Mouse (Mus musculus) hindbrain, embryonic 13.5 days (tissue): ENCODE measurements around the gene 1700061G19Rik. TPM values are rescaled to one million over a fixed set of nuclear protein-coding genes. Genes with fewer than 3 reads are reported as not detected.

Source experiments
- ATAC-seq: fragments of 200-750 bp; cut with Nextera tagmentation; 2 replicates; pipeline ENCODE4 v1.8.0; 2017; ENCODE audit warnings: moderate TSS enrichment; ENCODE audit not compliant: low FRiP score
- H3K27ac ChIP-seq: fragments of 300-500 bp; sonication (generic); 2 replicates; pipeline ENCODE4 v1.5.1; 2015; ENCODE audit warnings: inconsistent platforms, mild to moderate bottlenecking, moderate library complexity
- H3K27me3 ChIP-seq: fragments of 300-500 bp; sonication (generic); 2 replicates; pipeline ENCODE4 v1.6.1; 2015; ENCODE audit warnings: mild to moderate bottlenecking, inconsistent platforms
- H3K36me3 ChIP-seq: fragments of 300-500 bp; sonication (generic); 2 replicates; pipeline ENCODE4 v1.6.1; 2015; ENCODE audit warnings: mild to moderate bottlenecking, inconsistent platforms
- H3K4me1 ChIP-seq: fragments of 300-500 bp; sonication (generic); replicated peaks from 2 replicates; pipeline ENCODE4 v1.6.1; 2015; ENCODE audit warnings: inconsistent platforms
- H3K4me2 ChIP-seq: fragments of 300-500 bp; sonication (generic); 2 replicates; pipeline ENCODE4 v1.6.1; 2015; ENCODE audit warnings: inconsistent platforms, mild to moderate bottlenecking, moderate library complexity
- H3K4me3 ChIP-seq: fragments of 300-500 bp; sonication (generic); 2 replicates; pipeline ENCODE4 v1.5.1; 2015; ENCODE audit warnings: mild to moderate bottlenecking, inconsistent platforms
- H3K9ac ChIP-seq: fragments of 300-500 bp; sonication (generic); 2 replicates; pipeline ENCODE4 v1.6.1; 2015; ENCODE audit warnings: mild to moderate bottlenecking, inconsistent platforms
- H3K9me3 ChIP-seq: fragments of 300-500 bp; sonication (generic); 2 replicates; pipeline ENCODE4 v1.6.1; 2016; ENCODE audit warnings: inconsistent platforms
- WGBS: fragments of 180-500 bp; shearing (Covaris S2); methylation state at CpG from one replicate; pipeline ENCODE4 v1.1.7; 2015; 5-methylcytosine and 5-hydroxymethylcytosine counted together
- polyA plus RNA-seq: library from polyadenylated mRNA; unstranded; fragments of >200 nt; fragmentation: Nextera tagmentation; extraction: Ambion mirVana; gene quantifications from 2 replicates; pipeline ENCODE4 v1.2.1, GENCODE M21; 2015

Gene 1700061G19Rik
- 0.27 and 0.41 TPM in 2 replicates for polyA plus RNA-seq

DNA sequence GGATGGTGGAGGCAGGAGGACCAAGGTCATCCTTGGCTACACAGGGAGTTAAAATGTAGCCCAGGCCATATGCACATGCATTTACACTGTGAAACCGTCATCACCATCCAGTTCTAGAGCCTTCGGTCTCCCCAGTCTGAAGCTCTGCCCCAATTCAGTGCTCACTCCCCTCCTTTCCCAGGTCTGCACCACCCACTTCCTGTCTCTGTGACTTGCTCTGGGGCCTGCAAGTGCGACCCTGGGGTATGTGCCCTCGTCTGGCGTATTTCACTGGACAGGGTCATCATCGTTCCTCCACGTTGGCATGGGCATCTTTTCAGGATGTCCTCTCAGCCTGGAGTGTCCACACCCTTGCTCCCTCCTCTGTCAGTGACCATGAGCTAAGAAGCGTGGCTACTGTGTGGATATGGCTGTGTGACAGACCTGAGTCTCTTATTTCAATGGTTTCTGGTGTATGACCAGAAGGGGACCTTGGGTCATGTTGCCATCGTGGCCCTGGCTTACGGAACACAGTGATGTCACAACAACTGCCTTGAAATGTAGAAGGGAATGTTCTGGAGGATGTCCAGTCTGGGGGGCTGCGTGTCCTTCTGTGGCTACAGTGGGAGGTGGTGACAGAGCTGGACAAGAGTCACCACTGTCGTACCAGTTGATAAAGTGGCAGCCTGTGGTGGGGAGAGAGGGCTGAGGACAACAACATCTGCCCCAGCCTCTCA is at the start of gene 1700061G19Rik:
TSS of gene 1700061G19Rik (plus strand) at position 542 of the 716 bp plus-strand sequence.
- no peaks in the 10 kb centered on the region for H3K9me3 ChIP-seq
- H3K27me3 ChIP-seq = 0 out of 2 replicates have a peak, but pooled peaks cover 2% of the 10 kb centered on the region
- ATAC-seq = no peak
- 90% methylated on average over 12 of the region's 12 CpGs for WGBS
- H3K27ac ChIP-seq = no peak within 1 kb of the TSS
- no peak within 1 kb of the TSS for H3K4me3 ChIP-seq
- H3K9ac ChIP-seq = no peak within 1 kb of the TSS
- no peaks in the 10 kb centered on the region for H3K36me3 ChIP-seq
- H3K4me1 ChIP-seq = no peaks in the 10 kb centered on the region
- no peak within 1 kb of the TSS for H3K4me2 ChIP-seq

DNA sequence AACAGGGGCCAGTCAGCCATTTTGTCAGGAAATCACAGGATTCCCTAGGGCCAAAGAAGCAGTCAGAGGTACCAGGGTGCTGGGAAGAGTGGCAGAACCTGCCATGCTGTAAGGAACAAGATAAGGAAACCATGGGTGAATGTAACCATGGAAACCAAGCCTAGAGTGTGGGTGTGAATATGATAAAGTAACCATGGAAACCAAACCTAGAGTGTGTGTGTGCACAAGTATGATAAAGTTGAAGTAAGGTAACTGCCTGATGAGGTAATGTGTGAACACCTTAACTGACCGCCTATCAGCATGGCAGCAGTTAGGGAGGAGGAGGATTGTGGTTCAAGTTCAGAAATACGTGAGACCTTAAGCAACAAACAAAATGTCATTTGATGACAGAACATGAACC is 48.6 kb upstream of the 1700061G19Rik start:
- 97% methylated on average over 2 of the region's 2 CpGs for WGBS

DNA sequence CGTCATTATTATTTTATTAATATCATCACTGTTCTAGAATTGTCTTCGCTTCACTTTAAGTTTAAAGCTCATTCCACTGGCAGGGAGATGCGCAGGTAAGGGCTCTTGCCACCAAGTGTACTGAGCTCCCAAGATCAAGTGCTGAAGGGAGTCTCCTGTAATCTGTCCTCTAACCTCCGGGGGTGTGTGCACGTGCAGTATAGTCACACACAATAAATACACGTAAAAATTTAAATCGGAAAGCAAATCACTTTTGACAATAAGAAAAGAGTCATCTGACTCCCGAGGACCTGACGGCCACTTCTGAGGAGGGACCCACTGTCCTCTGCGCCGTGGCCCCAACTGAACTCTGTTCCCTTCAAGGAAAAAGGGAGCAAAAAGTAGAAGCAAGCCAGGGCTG is 46.1 kb upstream of the 1700061G19Rik start:
- 28% methylated on average over 11 of the region's 11 CpGs for WGBS
- peak overlapping the region; percentile 62; the same call in 1 of the 2 replicates for H3K9ac ChIP-seq
- ATAC-seq = no peak
- H3K4me2 ChIP-seq = peak overlapping the region; percentile 68
- H3K4me1 ChIP-seq = peaks cover 14% of the 10 kb centered on the region
- H3K27ac ChIP-seq = no peak overlapping the region
- peaks cover 24% of the 10 kb centered on the region for H3K27me3 ChIP-seq
- no peaks in the 10 kb centered on the region for H3K9me3 ChIP-seq
- H3K36me3 ChIP-seq = no peaks in the 10 kb centered on the region
- peak overlapping the region; percentile 53 for H3K4me3 ChIP-seq

More for the DNA sequence above, 48.6 kb upstream of the 1700061G19Rik start:
- Histone ChIP-seq H3K27ac (no peak overlapping the region), H3K9me3 (no peaks in the 10 kb centered on the region), H3K4me2 (no peak overlapping the region), H3K36me3 (no peaks in the 10 kb centered on the region), H3K4me3 (no peak overlapping the region), H3K27me3 (peaks cover 24% of the 10 kb centered on the region), H3K4me1 (peaks cover 14% of the 10 kb centered on the region), H3K9ac (no peak overlapping the region)
- no peak for ATAC-seq

DNA sequence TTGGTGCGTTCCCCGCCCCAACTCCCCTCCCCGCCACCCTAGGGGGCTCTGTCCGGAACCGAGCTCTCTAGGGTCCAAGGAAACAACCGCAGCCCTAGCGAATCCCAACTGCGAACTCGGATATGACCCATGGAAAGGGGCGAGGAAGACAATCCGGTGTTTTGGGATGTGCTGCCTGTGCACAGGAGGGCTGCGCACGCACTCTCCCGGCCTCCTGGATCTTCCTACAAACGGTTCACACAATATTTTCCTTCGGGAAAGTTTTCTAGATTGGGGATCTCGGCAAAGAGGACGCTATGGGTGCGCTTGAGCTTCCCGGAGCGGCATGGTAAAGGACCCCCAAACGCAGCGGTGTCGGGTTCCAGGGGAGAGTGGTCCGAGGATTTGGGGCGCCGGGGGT is 45.5 kb upstream of the 1700061G19Rik start:
- peaks cover 24% of the 10 kb centered on the region for H3K27me3 ChIP-seq
- WGBS = under 1% methylated on average over 27 of the region's 27 CpGs
- H3K4me3 ChIP-seq = peak overlapping the region; percentile 53
- peaks cover 14% of the 10 kb centered on the region for H3K4me1 ChIP-seq
- no peak for ATAC-seq
- H3K9me3 ChIP-seq = no peaks in the 10 kb centered on the region
- H3K4me2 ChIP-seq = peak overlapping the region; percentile 68
- H3K27ac ChIP-seq = no peak overlapping the region
- H3K36me3 ChIP-seq = no peaks in the 10 kb centered on the region
- H3K9ac ChIP-seq = peak overlapping the region; percentile 62

DNA sequence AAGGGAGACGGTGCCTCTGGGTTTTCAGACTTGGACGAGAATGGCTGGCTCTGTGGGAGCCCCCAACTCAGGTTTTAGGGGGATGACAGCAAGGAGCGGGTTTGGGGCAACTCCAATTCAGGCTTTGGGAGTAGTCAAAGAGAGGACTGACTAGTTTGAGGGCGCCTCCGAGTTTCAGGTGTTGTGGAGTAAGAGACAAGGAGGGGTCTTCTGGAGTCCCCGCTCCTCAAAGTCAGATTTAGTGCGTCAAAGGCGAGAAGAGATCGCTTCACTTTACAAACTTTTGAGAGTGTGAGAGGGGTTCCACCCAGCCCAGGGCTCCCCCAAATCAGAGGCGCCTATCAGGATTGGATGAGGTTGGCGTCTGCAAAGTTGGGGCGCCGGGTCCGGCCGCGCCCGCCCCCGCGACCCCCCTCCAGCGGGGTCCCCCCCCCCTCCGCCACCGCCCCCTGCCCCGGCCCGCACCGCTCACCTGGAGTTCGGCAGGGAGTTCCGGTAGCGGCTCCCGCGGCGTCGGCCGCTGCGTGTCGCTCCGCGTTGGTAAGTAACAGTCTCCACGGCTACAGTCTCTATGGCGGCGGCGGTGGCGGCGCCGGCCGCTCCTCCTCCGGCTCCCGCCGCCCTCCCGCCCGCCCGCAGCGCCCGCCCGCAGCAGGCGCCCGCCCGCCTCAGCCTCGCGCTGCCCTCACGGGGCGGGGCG is 44.7 kb upstream of the 1700061G19Rik start, which contains the start of gene Rfx2:
TSS of gene Rfx2 (minus strand) at position 603 of the 700 bp plus-strand sequence.
- peak within 1 kb of the TSS; percentile 53 for H3K4me3 ChIP-seq
- WGBS = under 1% methylated on average over 59 of the region's 62 CpGs
- H3K4me1 ChIP-seq = peaks cover 14% of the 10 kb centered on the region
- no peaks in the 10 kb centered on the region for H3K36me3 ChIP-seq
- ATAC-seq = no peak
- peak within 1 kb of the TSS; percentile 64 for H3K9ac ChIP-seq
- peak within 1 kb of the TSS; percentile 68 for H3K4me2 ChIP-seq
- peaks cover 24% of the 10 kb centered on the region for H3K27me3 ChIP-seq
- no peaks in the 10 kb centered on the region for H3K9me3 ChIP-seq
- peak within 1 kb of the TSS; percentile 36; the same call in 1 of the 2 replicates for H3K27ac ChIP-seq

DNA sequence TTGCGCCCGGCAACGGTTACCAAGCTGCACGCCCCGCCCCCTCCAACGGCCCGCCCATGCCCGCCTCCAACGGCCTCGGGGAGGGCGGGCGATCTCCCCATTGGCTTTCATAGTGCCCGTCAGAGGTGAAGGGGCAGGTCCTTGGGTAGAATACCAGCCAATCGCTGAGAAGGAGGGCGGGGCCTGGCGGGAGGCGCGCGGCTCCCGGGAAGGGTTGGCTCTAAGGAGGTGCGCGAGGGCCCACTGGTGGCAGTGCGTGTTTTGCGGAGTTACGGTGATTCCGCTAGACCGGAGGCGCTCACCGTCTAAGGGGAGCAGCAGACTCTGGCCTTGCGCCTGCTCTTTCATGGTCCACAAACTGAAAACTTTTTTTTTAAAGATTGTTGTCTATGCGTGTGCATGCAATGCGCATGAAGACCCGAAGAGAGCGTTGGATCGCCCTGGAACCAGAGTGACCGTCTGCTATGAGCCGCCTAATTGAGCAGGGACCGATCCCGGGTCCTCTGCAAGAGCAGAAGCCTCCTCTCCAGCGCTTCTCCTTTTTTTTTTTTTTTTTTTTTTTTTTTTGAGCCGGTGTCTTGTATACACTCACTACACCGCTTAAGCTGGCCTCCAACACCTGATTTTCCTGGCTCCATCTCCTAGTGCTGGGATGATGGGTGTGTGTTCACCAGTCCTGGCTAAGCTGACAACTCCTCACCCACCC is 44.0 kb upstream of the 1700061G19Rik start:
- Histone ChIP-seq H3K4me2 (peak overlapping the region; percentile 68), H3K4me1 (peaks cover 14% of the 10 kb centered on the region), H3K27ac (0 out of 2 replicates have a peak overlapping the region, but pooled peaks have one; percentile 36), H3K9ac (peak overlapping the region; percentile 64), H3K9me3 (no peaks in the 10 kb centered on the region), H3K27me3 (peaks cover 24% of the 10 kb centered on the region), H3K36me3 (no peaks in the 10 kb centered on the region), H3K4me3 (peak overlapping the region; percentile 53)
- ATAC-seq = peak; percentile 98
- WGBS = under 1% methylated on average over 40 of the region's 42 CpGs

DNA sequence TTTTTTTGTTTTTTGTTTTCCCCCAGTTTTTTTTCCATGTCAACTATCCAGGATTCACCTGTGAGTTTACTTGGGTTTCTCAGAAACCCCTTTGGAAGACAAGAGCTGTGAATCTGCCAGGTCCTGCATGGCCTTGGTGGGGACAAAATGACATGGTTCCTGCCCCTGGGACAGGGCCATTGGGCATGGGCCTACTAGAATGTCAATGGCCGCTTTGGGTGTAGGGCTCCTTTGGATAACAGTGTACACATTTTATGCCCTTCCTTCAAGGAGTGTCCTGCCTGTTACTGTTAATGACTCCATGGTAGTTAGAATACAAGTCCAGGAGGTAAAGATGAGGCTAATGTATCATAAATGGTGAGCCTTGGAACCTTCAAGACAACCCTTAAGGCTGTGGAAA is 42.4 kb upstream of the 1700061G19Rik start:
- Histone ChIP-seq H3K4me1 (peaks cover 14% of the 10 kb centered on the region), H3K27ac (no peak overlapping the region), H3K9ac (no peak overlapping the region), H3K36me3 (no peaks in the 10 kb centered on the region), H3K4me3 (no peak overlapping the region), H3K27me3 (peaks cover 22% of the 10 kb centered on the region), H3K9me3 (no peaks in the 10 kb centered on the region), H3K4me2 (no peak overlapping the region)
- no peak for ATAC-seq
- 88% methylated on average over 1 of the region's 1 CpGs for WGBS

DNA sequence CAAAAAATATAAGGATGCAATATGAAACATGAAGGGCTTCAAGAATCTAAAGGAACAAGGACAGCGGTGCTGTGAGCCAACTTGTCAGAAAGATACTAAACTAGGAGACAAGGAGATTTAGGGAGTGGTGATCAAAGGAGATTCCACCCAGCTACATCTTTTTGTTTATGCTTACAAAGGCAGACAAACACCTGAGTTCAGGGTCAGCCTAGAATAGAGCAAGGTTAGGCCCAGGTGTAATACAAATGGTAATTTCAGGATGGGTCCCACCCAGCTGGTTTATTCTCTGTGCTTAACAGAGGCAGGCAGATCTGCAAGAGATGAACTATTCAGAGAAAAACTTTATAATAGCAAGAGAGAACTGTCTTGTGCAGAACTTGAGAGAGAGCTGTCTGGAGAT is 41.9 kb upstream of the 1700061G19Rik start:
- no peak overlapping the region for H3K4me2 ChIP-seq
- 92% methylated on average over 1 of the region's 1 CpGs for WGBS
- peaks cover 14% of the 10 kb centered on the region for H3K4me1 ChIP-seq
- peaks cover 19% of the 10 kb centered on the region for H3K27me3 ChIP-seq
- no peak for ATAC-seq
- H3K27ac ChIP-seq = no peak overlapping the region
- no peaks in the 10 kb centered on the region for H3K9me3 ChIP-seq
- no peak overlapping the region for H3K9ac ChIP-seq
- no peaks in the 10 kb centered on the region for H3K36me3 ChIP-seq
- H3K4me3 ChIP-seq = no peak overlapping the region

DNA sequence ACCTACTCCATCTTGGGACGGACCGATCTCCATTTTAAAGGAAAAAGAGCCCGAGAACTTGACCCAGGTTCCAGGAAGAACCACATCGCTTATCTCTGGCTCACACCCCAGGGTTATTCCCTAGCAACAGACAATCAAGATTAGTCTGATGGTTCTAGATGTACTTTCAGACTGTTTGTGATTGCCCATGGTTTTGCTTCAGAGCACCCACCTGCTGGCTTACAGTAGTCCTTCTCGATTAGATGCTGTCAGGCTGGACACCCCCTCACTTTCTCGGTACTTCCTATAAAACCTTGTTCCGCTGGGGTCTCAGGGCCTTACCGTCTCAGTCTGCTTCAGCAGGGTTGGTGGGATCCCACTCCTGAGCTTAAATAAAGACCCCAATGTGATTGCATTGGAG is 38.9 kb upstream of the 1700061G19Rik start:
- H3K9me3 ChIP-seq = no peaks in the 10 kb centered on the region
- no peak overlapping the region for H3K9ac ChIP-seq
- no peaks in the 10 kb centered on the region for H3K27me3 ChIP-seq
- H3K4me1 ChIP-seq = no peaks in the 10 kb centered on the region
- no peak overlapping the region for H3K27ac ChIP-seq
- no peaks in the 10 kb centered on the region for H3K36me3 ChIP-seq
- ATAC-seq = no peak
- 93% methylated on average over 8 of the region's 8 CpGs for WGBS
- H3K4me3 ChIP-seq = no peak overlapping the region
- H3K4me2 ChIP-seq = no peak overlapping the region

DNA sequence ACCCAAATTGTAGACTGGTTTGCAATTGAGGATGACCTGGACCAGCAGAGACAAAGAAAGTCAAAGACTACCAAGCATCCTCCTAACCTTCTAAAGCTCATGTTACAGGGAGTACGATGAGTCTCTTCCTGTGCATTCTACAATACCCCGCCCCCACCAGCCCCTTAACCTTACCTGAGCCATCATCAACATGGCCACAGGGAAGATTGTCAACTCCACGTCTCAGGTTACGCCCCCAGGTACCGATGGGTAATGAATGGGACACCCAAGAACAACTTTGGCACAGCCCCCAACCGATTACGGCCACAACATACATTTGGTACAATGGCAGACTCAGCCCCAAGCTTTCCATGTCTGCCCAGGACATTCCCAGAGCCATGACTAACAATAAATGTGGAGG is 34.8 kb upstream of the 1700061G19Rik start:
- Histone ChIP-seq H3K4me3 (no peak overlapping the region), H3K4me2 (no peak overlapping the region), H3K9me3 (no peaks in the 10 kb centered on the region), H3K27me3 (no peaks in the 10 kb centered on the region), H3K4me1 (no peaks in the 10 kb centered on the region), H3K27ac (no peak overlapping the region), H3K36me3 (no peaks in the 10 kb centered on the region), H3K9ac (no peak overlapping the region)
- no peak for ATAC-seq
- WGBS = 87% methylated on average over 7 of the region's 7 CpGs

DNA sequence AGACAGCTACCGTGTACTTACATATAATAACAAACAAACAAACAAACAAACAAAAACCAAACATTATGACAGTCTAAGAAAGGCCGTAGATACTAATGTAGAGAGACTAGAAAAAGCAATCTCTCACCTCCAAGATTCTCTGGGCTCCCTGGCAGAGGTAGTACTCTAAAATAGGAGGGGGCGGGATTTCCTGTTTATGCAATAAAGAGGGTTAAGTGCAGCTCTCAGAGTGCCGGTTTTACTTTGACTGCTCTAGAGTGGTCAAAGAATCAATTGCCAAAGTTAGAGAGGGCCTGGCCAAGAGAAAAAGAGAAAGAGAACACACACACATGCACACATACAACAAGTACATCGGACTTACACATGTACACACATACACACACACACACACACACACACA is 33.1 kb upstream of the 1700061G19Rik start:
- no peak for ATAC-seq
- H3K4me1 ChIP-seq = no peaks in the 10 kb centered on the region
- no peak overlapping the region for H3K27ac ChIP-seq
- no peaks in the 10 kb centered on the region for H3K36me3 ChIP-seq
- WGBS = 88% methylated on average over 5 of the region's 5 CpGs
- no peaks in the 10 kb centered on the region for H3K9me3 ChIP-seq
- H3K27me3 ChIP-seq = no peaks in the 10 kb centered on the region
- H3K4me3 ChIP-seq = no peak overlapping the region
- H3K4me2 ChIP-seq = no peak overlapping the region
- H3K9ac ChIP-seq = no peak overlapping the region

DNA sequence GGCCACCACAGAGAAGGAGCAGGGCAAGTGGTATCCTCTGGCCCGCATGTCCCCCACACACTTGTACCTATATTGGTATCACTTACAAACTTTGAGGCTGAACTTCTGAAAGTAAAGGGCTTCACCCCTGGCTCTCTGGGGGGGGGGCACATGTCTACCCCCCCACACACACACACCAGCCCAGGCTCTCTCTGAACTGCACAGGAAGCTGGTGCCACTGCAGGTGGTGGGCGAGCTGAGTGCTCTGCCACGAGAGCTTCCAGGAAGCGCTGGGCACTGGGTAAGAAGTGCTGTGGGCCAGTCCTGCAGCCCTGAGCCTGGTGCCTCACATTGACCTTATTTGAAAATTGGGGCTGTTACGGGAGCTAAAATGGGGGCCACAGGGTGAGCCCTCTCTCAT is 31.6 kb upstream of the 1700061G19Rik start:
- Histone ChIP-seq H3K36me3 (no peaks in the 10 kb centered on the region), H3K4me3 (no peak overlapping the region), H3K9me3 (no peaks in the 10 kb centered on the region), H3K4me1 (no peaks in the 10 kb centered on the region), H3K27ac (no peak overlapping the region), H3K9ac (no peak overlapping the region), H3K27me3 (no peaks in the 10 kb centered on the region), H3K4me2 (no peak overlapping the region)
- ATAC-seq = no peak
- WGBS = 85% methylated on average over 5 of the region's 5 CpGs
